Mouse (Mus musculus) midbrain, postnatal 0 days (tissue): ENCODE results near the gene Gnai2. TPM values are rescaled to one million over a fixed set of nuclear protein-coding genes. Genes with fewer than 3 reads are reported as not detected.

ENCODE experiments used
- ATAC-seq: fragments of 200-750 bp; cut with Nextera tagmentation; 2 replicates; pipeline ENCODE4 v1.8.0; 2017; ENCODE audit warnings: moderate number of reproducible peaks, mild to moderate bottlenecking, moderate TSS enrichment, moderate library complexity; ENCODE audit not compliant: low FRiP score
- DNase-seq: peaks from one replicate; pipeline ENCODE4 v3.0.0-alpha.2; 2015; ENCODE audit warnings: low spot score
- H3K27ac ChIP-seq: fragments of 300-500 bp; sonication (generic); 2 replicates; pipeline ENCODE4 v1.5.1; 2014; ENCODE audit warnings: low read depth, mild to moderate bottlenecking, low read length, mixed read lengths
- H3K27me3 ChIP-seq: fragments of 300-500 bp; sonication (generic); 2 replicates; pipeline ENCODE4 v1.6.1; 2014; ENCODE audit warnings: low read length, control low read depth, mixed read lengths; ENCODE audit not compliant: insufficient read depth
- H3K36me3 ChIP-seq: fragments of 300-500 bp; sonication (generic); 2 replicates; pipeline ENCODE4 v1.6.1; 2014; ENCODE audit warnings: low read length, control low read depth, mixed read lengths; ENCODE audit not compliant: insufficient read depth
- H3K4me1 ChIP-seq: fragments of 300-500 bp; sonication (generic); 2 replicates; pipeline ENCODE4 v1.6.1; 2014; ENCODE audit warnings: mild to moderate bottlenecking, control low read depth, antibody characterized with exemption, low read length, mixed read lengths; ENCODE audit not compliant: insufficient read depth
- H3K4me2 ChIP-seq: fragments of 300-500 bp; sonication (generic); 2 replicates; pipeline ENCODE4 v1.6.1; 2014; ENCODE audit warnings: low read depth, mild to moderate bottlenecking, low read length, mixed read lengths; ENCODE audit not compliant: poor library complexity, severe bottlenecking
- H3K4me3 ChIP-seq: fragments of 300-500 bp; sonication (generic); 2 replicates; pipeline ENCODE4 v1.5.1; 2014; ENCODE audit warnings: low read depth, mild to moderate bottlenecking, low read length, moderate library complexity
- H3K9ac ChIP-seq: fragments of 300-500 bp; sonication (generic); replicated peaks from 2 replicates; pipeline ENCODE4 v1.6.1; 2014; ENCODE audit warnings: mild to moderate bottlenecking, low read length, moderate library complexity, mixed read lengths; ENCODE audit not compliant: poor library complexity, severe bottlenecking
- H3K9me3 ChIP-seq: fragments of 300-500 bp; sonication (generic); 2 replicates; pipeline ENCODE4 v1.6.1; 2016; ENCODE audit warnings: low read length, control low read depth
- CTCF ChIP-seq: IDR thresholded peaks from 2 replicates; pipeline ENCODE4 v1.5.1; 2016; ENCODE audit warnings: antibody characterized with exemption, mild to moderate bottlenecking
- WGBS: fragments of 180-500 bp; shearing (Covaris S2); extraction: QIAGEN DNeasy Blood & Tissue Kit; methylation state at CpG from one replicate; pipeline ENCODE4 v1.1.7; 2014; 5-methylcytosine and 5-hydroxymethylcytosine counted together
- polyA plus RNA-seq: library from polyadenylated mRNA; unstranded; fragments of >200 nt; fragmentation: Nextera tagmentation; extraction: Ambion mirVana; gene quantifications from 2 replicates; pipeline ENCODE4 v1.2.1, GENCODE M21; 2015
- total RNA-seq: library from RNA; depleted of rRNA; stranded (reverse); fragments of >200 nt; gene quantifications from 2 replicates; pipeline ENCODE4 v1.2.3, GENCODE M21; 2014

The Gnai2 gene
- total and polyA plus RNA-seq, 2 experiments from 2014 or later = 241 to 264 TPM

DNA sequence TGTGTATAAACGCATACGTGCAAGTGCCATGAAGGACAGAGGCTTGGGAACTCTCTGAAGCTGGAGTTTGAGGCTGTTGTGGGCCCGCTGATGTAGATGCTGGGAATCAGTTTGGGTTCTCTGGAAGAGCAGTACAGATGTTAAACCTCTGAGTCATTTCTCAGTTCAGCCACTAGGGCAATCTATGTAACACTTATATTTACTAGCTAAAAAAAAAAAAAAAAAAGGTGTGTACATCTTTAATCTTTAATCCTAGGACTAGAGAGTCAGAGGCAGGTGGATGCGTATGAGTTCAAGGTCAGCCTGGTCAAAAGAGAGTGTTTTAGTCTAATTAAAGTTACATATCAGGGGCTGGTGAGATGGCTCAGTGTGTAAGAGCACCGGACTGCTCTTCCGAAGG is 11.8 kb upstream of the Gnai2 start:
- DNase-seq = no peak
- ATAC-seq = no peak
- no peak overlapping the region for H3K27ac ChIP-seq

DNA sequence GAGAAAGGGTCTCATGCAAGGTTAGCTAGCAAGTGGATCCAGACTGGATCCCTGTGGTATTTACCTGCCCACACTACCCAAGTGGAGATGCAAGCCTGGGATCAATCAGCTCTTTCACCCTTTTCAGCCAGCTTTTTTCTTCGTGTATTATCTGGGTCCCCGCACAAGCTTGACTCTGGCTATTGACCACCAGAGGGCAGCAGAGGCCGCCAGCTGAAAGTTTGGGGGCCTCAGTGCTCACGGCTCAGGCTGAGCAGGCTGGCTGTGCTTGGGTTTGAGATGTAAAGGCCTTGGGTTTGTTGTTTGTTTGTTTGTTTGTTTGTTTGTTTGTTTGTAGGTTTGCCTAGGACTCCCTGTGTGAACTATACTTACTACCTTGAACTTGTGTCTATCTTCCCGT is 10.4 kb upstream of the Gnai2 start:
- no peak overlapping the region for H3K4me2 ChIP-seq
- no peak overlapping the region for H3K4me3 ChIP-seq
- H3K9ac ChIP-seq = no peak overlapping the region
- no peak overlapping the region for H3K27ac ChIP-seq
- DNase-seq = peak; percentile 83
- 16% methylated on average over 5 of the region's 5 CpGs for WGBS
- peak; percentile 99 for TF ChIP-seq CTCF
- H3K9me3 ChIP-seq = no peaks in the 10 kb centered on the region
- 0 out of 2 replicates have a peak, but pooled peaks cover 2% of the 10 kb centered on the region for H3K4me1 ChIP-seq
- H3K36me3 ChIP-seq = no peaks in the 10 kb centered on the region
- ATAC-seq = peak; percentile 55
- no peaks in the 10 kb centered on the region for H3K27me3 ChIP-seq

More for the DNA sequence above, 11.8 kb upstream of the Gnai2 start:
- no peak overlapping the region for H3K4me3 ChIP-seq
- H3K27me3 ChIP-seq = no peaks in the 10 kb centered on the region
- H3K4me1 ChIP-seq = peaks cover 5% of the 10 kb centered on the region; the same call in 1 of the 2 replicates
- no peaks in the 10 kb centered on the region for H3K36me3 ChIP-seq
- no peak overlapping the region for H3K4me2 ChIP-seq
- TF ChIP-seq CTCF = peak; percentile 42; the same call in 1 of the 2 replicates
- WGBS = 80% methylated on average over 6 of the region's 6 CpGs
- no peaks in the 10 kb centered on the region for H3K9me3 ChIP-seq
- no peak overlapping the region for H3K9ac ChIP-seq

- Histone ChIP-seq H3K4me2 (peak overlapping the region; percentile 50), H3K36me3 (no peaks in the 10 kb centered on the region), H3K4me1 (0 out of 2 replicates have a peak, but pooled peaks cover 2% of the 10 kb centered on the region), H3K27me3 (no peaks in the 10 kb centered on the region), H3K9me3 (no peaks in the 10 kb centered on the region), H3K27ac (no peak overlapping the region), H3K4me3 (peak overlapping the region; percentile 31; the same call in 1 of the 2 replicates), H3K9ac (0 out of 2 replicates have a peak overlapping the region, but pooled peaks have one; percentile 2)
- WGBS = 53% methylated on average over 7 of the region's 7 CpGs
- DNase-seq (no peak), ATAC-seq (no peak)
- no peak for TF ChIP-seq CTCF
Measured at GRCm38 (mm10) chr9:107645153-107645510, 10.0 kb upstream of the Gnai2 start.

DNA sequence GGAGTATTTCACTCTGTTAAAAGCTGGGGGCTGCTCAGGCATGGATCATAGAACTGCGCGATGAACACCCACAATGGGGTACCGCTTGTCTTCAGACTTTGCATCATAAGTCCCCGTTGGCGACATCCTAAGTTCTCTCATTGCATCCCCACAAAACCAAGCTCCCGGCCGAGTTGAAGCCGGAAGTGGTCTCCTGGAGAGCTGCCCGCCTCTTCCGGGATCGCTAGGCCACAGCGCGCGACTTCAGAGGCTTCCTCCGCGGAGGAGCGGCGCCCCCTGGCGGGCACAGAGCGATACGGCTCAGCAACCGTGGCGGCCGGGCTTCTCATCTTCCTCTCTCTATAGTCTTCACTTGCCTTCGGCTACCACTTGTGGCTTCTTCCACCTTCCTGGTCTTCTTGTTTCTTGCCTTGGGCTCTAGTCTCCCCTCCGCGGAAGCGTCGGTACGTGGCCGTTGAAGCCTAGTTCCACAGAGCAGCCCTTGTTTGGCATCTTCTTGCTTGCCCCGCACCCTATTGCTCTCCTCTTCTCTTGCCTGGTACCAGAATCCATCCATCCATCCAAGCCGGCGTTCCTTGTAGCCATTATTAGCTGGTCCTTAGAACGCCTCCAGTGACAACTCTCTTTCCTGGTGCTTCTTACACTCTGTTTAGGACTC is 9.5 kb upstream of the Gnai2 start:
- ATAC-seq (peak; percentile 79), DNase-seq (peak; percentile 95)
- H3K36me3 ChIP-seq = no peaks in the 10 kb centered on the region
- no peaks in the 10 kb centered on the region for H3K27me3 ChIP-seq
- peak overlapping the region; percentile 31 for H3K4me3 ChIP-seq
- peak overlapping the region; percentile 50 for H3K4me2 ChIP-seq
- H3K27ac ChIP-seq = peak overlapping the region; percentile 63
- TF ChIP-seq CTCF = peak; percentile 98
- H3K9ac ChIP-seq = peak overlapping the region; percentile 37
- H3K4me1 ChIP-seq = 0 out of 2 replicates have a peak, but pooled peaks cover 2% of the 10 kb centered on the region
- H3K9me3 ChIP-seq = no peaks in the 10 kb centered on the region
- WGBS = 6% methylated on average over 35 of the region's 35 CpGs

DNA sequence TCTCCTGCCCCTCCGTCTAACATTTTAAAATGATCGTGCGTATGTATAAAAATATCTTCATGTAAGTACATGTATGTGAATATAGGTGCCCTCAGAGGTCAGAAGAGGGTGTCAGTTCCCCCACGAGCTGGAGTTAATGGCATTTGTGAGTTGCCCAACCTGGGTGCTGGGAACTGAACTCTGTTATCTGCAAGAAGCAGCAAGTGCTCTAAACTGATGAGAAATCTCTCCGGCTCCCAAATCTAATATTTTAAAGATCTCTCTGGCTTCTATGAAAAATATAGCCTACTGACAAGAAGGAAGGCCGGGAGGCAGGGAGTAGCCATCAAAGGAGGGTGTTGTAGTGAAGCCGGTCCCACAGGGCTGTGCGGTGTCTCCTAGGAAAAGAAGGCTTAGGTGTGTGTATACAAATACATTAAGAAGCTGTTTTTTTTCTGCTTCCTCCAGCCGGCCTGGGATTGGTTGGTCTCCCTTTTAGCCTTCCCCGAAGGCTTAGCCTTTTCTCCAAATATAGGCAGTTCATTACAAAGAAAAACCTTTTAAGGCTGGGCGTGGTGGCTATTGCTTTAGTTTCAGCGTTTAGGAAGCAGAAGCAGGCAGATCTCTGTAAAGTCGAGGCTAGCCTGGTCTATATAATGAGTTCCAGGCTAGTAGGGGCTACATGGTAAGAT is 8.5 kb upstream of the Gnai2 start:
- Histone ChIP-seq H3K36me3 (no peaks in the 10 kb centered on the region), H3K4me2 (peak overlapping the region; percentile 50; the same call in 1 of the 2 replicates), H3K27me3 (no peaks in the 10 kb centered on the region), H3K4me3 (no peak overlapping the region), H3K27ac (no peak overlapping the region; the same call in 1 of the 2 replicates), H3K4me1 (0 out of 2 replicates have a peak, but pooled peaks cover 2% of the 10 kb centered on the region), H3K9ac (0 out of 2 replicates have a peak overlapping the region, but pooled peaks have one; percentile 37), H3K9me3 (no peaks in the 10 kb centered on the region)
- no peak for TF ChIP-seq CTCF
- DNase-seq = no peak
- ATAC-seq = no peak
- WGBS = 93% methylated on average over 13 of the region's 13 CpGs

- Histone ChIP-seq H3K27me3 (no peaks in the 10 kb centered on the region), H3K9ac (no peak overlapping the region), H3K4me2 (no peak overlapping the region)
Measured at GRCm38 (mm10) chr9:107641666-107642065, 6.5 kb upstream of the Gnai2 start.

More at GRCm38 (mm10) chr9:107641666-107642065, 6.5 kb upstream of the Gnai2 start:
- H3K4me1 ChIP-seq = peaks cover 7% of the 10 kb centered on the region; the same call in 1 of the 2 replicates
- no peaks in the 10 kb centered on the region for H3K36me3 ChIP-seq
- ATAC-seq (no peak), DNase-seq (no peak)
- 39% methylated on average over 8 of the region's 8 CpGs for WGBS
- H3K27ac ChIP-seq = no peak overlapping the region
- H3K9me3 ChIP-seq = no peaks in the 10 kb centered on the region
- no peak overlapping the region for H3K4me3 ChIP-seq
- no peak for TF ChIP-seq CTCF
